Mouse (Mus musculus): ENCODE data around the gene Ccdc17. TPM values are rescaled to one million over a fixed set of nuclear protein-coding genes. Genes with fewer than 3 reads are reported as not detected.
A peak's percentile ranks its signal among the peaks of the same experiment; 100 is the strongest.

The Ccdc17 gene
- 1 to 10 TPM; 2.4 to 3.9 TPM for total RNA-seq (2021)

- intact Hi-C loops (cut with DNase I): no loop called here
- DNase-seq: no peak
These were observed at the start of gene Ccdc17 for GRCm38 (mm10) chr4:116596379-116596778. TSS of gene Ccdc17 (plus strand) at chr4:116596654.

- intact Hi-C loops (cut with DNase I): loop anchor here (10.0 kb wide), 1 partner anchor 216 kb away; no protein-coding TSS in a partner anchor
These were observed 46.0 kb upstream of the Ccdc17 start for GRCm38 (mm10) chr4:116550432-116550831.

GRCm38 (mm10) chr4:116553035-116553434 is 43.4 kb upstream of the Ccdc17 start:
- DNase-seq: no peak
- intact Hi-C loops (cut with DNase I): loop anchor here (10.0 kb wide), 1 partner anchor 218 kb away; no protein-coding TSS in a partner anchor

More at GRCm38 (mm10) chr4:116550432-116550831, 46.0 kb upstream of the Ccdc17 start:
- no peak for DNase-seq

GRCm38 (mm10) chr4:116555413-116556300 is 40.8 kb upstream of the Ccdc17 start, which contains the start of gene Tmem69:
TSS of gene Tmem69 (minus strand) at chr4:116555936.
- intact Hi-C loops (cut with DNase I): loop anchor here (10.0 kb wide), 1 partner anchor 221 kb away; no protein-coding TSS in a partner anchor
- DNase-seq: peak; percentile 75

GRCm38 (mm10) chr4:116556561-116557305 is 39.7 kb upstream of the Ccdc17 start:
- peak; percentile 95 for DNase-seq
- intact Hi-C loops (cut with DNase I): loop anchor here (10.0 kb wide), 1 partner anchor 222 kb away; no protein-coding TSS in a partner anchor

DNA sequence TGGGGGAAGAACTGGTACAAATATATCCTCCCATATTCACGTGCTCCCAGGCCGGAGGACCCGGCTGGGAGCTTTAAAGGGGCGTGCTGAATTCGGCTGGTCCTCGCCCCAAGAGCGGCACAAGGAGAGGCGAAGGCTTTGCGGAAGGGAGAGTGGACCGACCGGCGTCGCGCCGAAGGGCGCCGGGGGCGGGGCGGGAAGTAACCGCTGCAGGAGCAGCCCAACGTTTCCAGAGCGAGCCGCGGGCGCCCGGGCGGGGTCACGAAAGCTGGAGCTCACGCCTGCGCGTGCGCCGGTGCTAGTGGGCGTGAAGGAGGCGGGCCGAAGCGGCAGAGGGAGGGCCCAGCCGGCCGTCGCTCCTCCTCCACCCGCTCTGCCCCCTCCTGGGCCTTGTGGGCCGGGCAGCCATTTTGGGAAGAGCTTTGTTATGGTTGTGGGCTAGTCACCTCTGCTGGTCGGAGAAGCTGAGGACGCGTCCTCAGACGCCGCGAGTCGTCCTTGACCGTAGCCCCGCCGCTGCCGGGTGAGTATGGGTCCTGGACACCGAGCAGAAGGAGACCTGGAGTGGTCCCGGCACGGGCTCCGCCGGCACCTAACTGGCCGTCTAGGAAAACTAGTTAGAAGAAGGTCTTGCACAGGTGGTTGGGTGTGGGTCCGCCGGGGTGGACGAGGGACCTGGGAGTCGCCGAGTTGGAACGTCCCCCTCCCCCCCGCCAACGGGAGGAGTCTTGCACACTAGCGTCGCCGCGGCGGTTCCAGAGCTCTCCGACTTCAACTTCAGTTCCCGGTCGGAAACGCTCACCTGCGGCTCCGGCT is 38.9 kb upstream of the Ccdc17 start, which contains the start of gene Gpbp1l1:
Gene Gpbp1l1 (plus strand): TSS at position 353 of the 816 bp plus-strand sequence.
- intact Hi-C loops (cut with DNase I): loop anchor here (10.0 kb wide), 1 partner anchor 223 kb away; no protein-coding TSS in a partner anchor
- DNase-seq: peak; percentile 98

GRCm38 (mm10) chr4:116558151-116558882 is 38.1 kb upstream of the Ccdc17 start:
- DNase-seq: no peak
- intact Hi-C loops (cut with DNase I): loop anchor here (10.0 kb wide), 1 partner anchor 224 kb away; no protein-coding TSS in a partner anchor

- DNase-seq: no peak
- intact Hi-C loops (cut with DNase I): no loop called here
These were observed 661 bp upstream of the Ccdc17 start for GRCm38 (mm10) chr4:116595793-116596192.

DNA sequence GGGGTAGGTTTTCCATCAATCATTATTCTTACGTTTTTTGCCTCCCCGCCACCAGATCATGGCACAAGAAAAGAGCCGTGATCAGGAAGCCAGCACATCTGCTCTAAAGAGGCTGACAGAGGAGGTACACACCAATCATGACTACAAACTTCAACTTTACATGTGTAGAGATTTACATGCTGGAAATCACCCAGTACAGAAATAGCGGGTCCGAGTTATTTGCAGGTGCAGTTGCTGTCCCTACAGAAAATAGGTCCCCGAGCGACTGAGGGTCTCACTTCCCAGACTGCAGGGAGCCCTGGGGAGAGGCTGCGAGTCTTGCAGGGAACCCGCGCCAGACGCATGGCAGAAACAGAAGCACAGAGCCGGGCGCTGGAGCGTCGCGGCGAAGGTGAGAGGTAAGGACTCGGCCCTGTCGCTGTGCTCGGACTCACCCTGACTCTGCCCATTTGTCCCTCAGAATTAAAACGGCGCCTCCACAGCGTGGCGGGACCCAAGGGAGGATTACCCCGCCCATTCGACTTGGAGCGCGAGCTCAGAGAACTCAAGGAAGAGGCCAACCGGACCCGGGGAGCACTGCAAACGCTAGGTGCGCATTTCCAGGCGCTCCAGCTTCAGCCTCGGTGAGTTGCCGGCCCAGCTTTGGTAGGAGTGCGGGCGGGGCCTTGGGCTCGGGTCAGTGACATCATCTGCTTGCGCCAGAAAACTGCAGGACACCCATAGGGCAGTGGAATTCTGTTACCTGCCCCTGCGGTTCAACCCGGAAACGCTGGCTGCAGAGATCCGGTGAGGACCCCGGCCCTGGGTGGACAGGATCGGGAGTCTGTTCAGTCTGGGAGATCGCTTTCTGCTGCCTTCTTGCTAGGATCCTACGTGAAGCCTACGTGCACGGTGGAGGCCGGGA is 776 bp downstream of the Ccdc17 start:
- peak; percentile 88 for DNase-seq
- intact Hi-C loops (cut with DNase I): no loop called here

DNA sequence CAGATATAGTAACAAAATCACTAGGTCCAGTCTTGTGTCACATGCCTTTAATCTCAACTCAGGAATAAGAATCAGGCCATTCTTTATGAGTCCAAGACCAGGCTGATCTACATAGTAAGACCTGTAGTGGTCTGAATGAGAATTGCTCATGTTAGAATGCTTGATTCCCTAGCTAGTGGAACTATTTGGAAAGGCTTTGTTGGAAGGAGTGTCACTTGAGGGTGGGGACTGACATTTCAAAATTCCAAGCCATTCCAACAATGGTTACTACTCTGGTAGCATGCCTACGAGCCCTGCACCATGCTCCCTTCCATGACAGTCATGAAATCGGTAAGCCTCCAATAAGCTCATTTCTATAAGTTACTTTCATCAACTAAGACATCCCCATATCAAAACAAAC is 16.2 kb downstream of the Ccdc17 start:
- DNase-seq: no peak
- intact Hi-C loops (cut with DNase I): no loop called here

DNA sequence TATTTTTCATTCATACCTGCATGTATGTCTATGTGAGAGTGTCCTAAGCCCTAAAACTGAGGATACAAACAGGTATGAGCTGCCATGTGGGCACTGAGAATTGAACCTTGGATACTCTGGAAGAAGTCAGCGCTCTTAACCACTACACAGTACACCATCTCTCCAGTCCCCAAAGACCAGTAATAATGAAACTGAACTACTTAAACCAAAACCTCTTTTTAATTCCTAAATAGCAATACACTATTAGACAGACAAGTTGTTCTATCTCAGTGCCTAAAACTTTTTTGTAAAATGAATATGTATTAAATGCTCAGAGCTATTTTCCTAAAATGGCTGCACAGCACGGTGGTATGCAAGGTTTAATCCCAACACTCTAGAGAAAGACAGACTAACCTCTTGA is 18.8 kb downstream of the Ccdc17 start:
- no peak for DNase-seq
- intact Hi-C loops (cut with DNase I): no loop called here

GRCm38 (mm10) chr4:116624831-116625230 is 28.4 kb downstream of the Ccdc17 start:
- intact Hi-C loops (cut with DNase I): no loop called here
- no peak for DNase-seq

- peak; percentile 94 for DNase-seq
- intact Hi-C loops (cut with DNase I): loop anchor here (2.0 kb wide), 1 partner anchor 24 kb away; the partner anchor contains the start of gene Akr1a1
These were observed 30.4 kb downstream of the Ccdc17 start for GRCm38 (mm10) chr4:116626658-116627358.

DNA sequence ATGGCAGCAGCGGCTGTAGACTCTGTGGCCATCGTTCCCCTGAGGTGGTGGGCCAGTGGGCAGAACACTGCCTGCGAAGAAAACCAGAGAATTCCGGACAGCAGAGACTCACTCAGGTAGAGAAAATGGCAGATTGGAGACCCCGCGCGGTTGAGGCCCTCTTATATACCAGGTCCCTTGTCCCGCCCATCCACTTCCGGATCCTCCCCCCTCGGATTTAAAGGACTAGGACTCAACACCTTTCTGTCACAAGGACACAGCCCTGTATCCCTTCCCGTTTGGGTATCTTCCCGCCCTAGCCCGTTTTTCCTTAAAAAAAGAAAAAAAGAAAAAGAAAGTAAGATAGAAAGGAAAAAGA is 30.9 kb downstream of the Ccdc17 start:
- intact Hi-C loops (cut with DNase I): loop anchor here (2.0 kb wide), 1 partner anchor 23 kb away; the partner anchor contains the start of gene Akr1a1
- peak; percentile 92 for DNase-seq

DNA sequence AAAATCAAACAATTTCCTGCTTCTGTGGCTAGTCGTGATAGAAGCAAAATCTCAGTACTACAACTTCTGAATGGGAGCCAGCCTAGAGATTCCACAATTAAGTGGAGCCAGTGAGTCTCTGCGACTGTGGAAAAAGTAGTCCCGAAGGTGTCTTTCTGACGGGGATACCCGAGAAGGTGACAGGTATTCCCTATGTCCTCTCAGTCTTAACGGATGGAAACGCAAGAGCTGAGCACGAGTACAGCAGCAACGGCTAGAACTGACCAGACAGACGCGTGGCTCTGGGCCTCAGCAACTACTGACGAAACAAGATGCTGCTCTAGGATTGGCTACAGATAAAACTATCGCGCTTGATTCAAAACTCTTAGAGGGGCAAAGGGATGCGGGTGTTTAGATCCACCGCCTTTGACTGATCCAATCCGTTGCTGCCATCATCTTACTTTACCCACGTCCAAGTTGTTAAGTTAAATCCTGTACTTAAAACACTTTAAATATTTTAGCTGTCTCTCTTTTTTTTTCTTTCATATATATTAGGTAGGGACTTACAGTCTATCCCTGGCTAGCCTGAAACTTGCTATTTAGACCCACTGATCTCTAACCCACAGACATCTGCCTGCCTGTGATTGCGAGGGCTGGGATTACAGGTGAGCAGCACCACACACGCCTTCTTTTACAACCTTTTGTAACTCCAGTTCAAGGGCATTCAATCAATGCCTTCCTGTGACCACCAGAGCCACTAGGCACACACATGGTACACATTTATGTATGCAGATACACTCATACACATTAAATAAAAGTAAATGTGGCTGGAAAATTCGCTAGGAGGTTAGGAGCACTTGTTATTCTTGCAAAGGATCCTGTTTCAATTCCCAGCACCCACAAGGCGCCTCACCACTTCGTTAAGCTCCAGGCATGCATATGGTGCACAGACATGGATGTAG is 31.5 kb downstream of the Ccdc17 start, which contains the start of gene Nasp:
Gene Nasp (minus strand): TSS at position 220 of the 941 bp plus-strand sequence.
- intact Hi-C loops (cut with DNase I): loop anchor here (2.0 kb wide), 1 partner anchor 23 kb away; the partner anchor contains the start of gene Akr1a1
- peak; percentile 67 for DNase-seq

GRCm38 (mm10) chr4:116635197-116635596 is 38.7 kb downstream of the Ccdc17 start:
- DNase-seq: no peak
- intact Hi-C loops (cut with DNase I): no loop called here
